Mouse (Mus musculus) C2C12 (cell line): ENCODE measurements around the gene Ryr1.

ENCODE experiments used
- CEBPB ChIP-seq: IDR thresholded peaks from one replicate; pipeline ENCODE4 v1.6.1; 2011; ENCODE audit warnings: low read depth, mild to moderate bottlenecking, control low read depth, moderate library complexity
- CTCF ChIP-seq: IDR thresholded peaks from one replicate; pipeline ENCODE4 v1.5.1; 2011; ENCODE audit not compliant: control insufficient read depth, insufficient read depth, insufficient read length
- MAX ChIP-seq: IDR thresholded peaks from one replicate; pipeline ENCODE4 v1.6.1; 2011; ENCODE audit warnings: mild to moderate bottlenecking, control low read depth

DNA sequence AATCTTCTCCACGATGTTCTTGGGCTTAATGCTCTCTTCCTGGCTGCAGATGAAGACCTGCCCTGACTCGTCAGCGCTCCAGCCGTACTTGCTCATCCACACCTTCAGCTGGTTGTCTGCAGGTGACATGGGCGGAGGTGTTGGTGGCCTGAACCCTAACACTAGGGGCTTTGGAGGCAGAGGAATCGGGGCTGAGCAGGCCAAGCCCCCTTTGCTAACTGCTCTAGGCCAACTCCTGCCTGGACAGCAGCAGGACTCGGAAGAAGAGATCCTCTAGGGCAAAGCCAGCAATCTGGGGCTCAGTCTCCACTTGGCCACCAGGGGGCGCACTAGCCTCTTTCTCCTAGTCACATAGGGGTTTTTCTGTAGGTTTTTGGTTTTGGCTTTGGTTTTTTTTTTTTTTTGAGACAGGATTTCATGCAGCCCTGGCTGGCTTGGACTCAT is 152.4 kb downstream of the Ryr1 start:
- TF ChIP-seq CTCF, result no peak
- no peak for TF ChIP-seq MAX
- no peak for TF ChIP-seq CEBPB
